Mouse (Mus musculus) heart, embryonic 14.5 days (tissue): ENCODE measurements around the gene Ambra1. TPM values are rescaled to one million over a fixed set of nuclear protein-coding genes. Genes with fewer than 3 reads are reported as not detected.

Source experiments
- ATAC-seq: fragments of 200-750 bp; cut with Nextera tagmentation; 2 replicates; pipeline ENCODE4 v1.8.0; 2017; ENCODE audit warnings: low read depth, moderate TSS enrichment; ENCODE audit not compliant: insufficient number of reproducible peaks, insufficient read depth, low FRiP score
- H3K27ac ChIP-seq, 2 experiments: fragments of 200-500 bp in 1 of 2; fragments of 300-500 bp in 1 of 2; sonication (generic) in 1 of 2; replicated peaks in 1 of 2; 2 replicates each; pipeline ENCODE4 v1.5.1; 2012 to 2014; ENCODE audit warnings: low read depth in 2 of 2, low read length in 2 of 2, control low read depth in 1 of 2, mild to moderate bottlenecking in 1 of 2, mixed read lengths in 1 of 2; ENCODE audit not compliant: control insufficient read depth in 1 of 2, insufficient read depth in 1 of 2
- H3K27me3 ChIP-seq: fragments of 300-500 bp; sonication (generic); 2 replicates; pipeline ENCODE4 v1.6.1; 2014; ENCODE audit warnings: mild to moderate bottlenecking, low read length, control low read depth; ENCODE audit not compliant: control insufficient read depth, insufficient read depth
- H3K36me3 ChIP-seq: fragments of 300-500 bp; sonication (generic); 2 replicates; pipeline ENCODE4 v1.6.1; 2014; ENCODE audit warnings: mild to moderate bottlenecking, control low read depth, low read length, mixed read lengths; ENCODE audit not compliant: control insufficient read depth, insufficient read depth
- H3K4me1 ChIP-seq, 2 experiments: fragments of 200-500 bp in 1 of 2; fragments of 300-500 bp in 1 of 2; sonication (generic) in 1 of 2; 2 replicates each; pipeline ENCODE4 v1.6.1; 2012 to 2014; ENCODE audit warnings: low read length in 2 of 2, control low read depth in 1 of 2, mixed read lengths in 1 of 2; ENCODE audit not compliant: control insufficient read depth in 2 of 2, insufficient read depth in 2 of 2
- H3K4me2 ChIP-seq: fragments of 300-500 bp; sonication (generic); 2 replicates; pipeline ENCODE4 v1.6.1; 2014; ENCODE audit warnings: mild to moderate bottlenecking, low read length
- H3K4me3 ChIP-seq, 2 experiments: fragments of 200-500 bp in 1 of 2; fragments of 300-500 bp in 1 of 2; sonication (generic) in 1 of 2; 2 replicates each; pipeline ENCODE4 v1.5.1; 2012 to 2014; ENCODE audit warnings: low read length in 2 of 2, mild to moderate bottlenecking in 2 of 2, control low read depth in 1 of 2, low read depth in 1 of 2, moderate library complexity in 1 of 2; ENCODE audit not compliant: control insufficient read depth in 1 of 2, insufficient read depth in 1 of 2
- H3K9ac ChIP-seq: fragments of 300-500 bp; sonication (generic); 2 replicates; pipeline ENCODE4 v1.6.1; 2014; ENCODE audit warnings: mild to moderate bottlenecking, low read length
- H3K9me3 ChIP-seq: fragments of 300-500 bp; sonication (generic); 2 replicates; pipeline ENCODE4 v1.6.1; 2016; ENCODE audit warnings: low read length, control low read depth; ENCODE audit not compliant: control insufficient read depth
- WGBS: fragments of 180-500 bp; shearing (Covaris S2); extraction: QIAGEN DNeasy Blood & Tissue Kit; methylation state at CpG from one replicate; pipeline ENCODE4 v1.1.7; 2014; 5-methylcytosine and 5-hydroxymethylcytosine counted together
- polyA plus RNA-seq: library from polyadenylated mRNA; unstranded; fragments of >200 nt; fragmentation: Nextera tagmentation; extraction: Ambion mirVana; gene quantifications from 2 replicates; pipeline ENCODE4 v1.2.1, GENCODE M21; 2014

The Ambra1 gene
- polyA plus RNA-seq, 1 experiment from 2014 or later = 10.5 TPM

DNA sequence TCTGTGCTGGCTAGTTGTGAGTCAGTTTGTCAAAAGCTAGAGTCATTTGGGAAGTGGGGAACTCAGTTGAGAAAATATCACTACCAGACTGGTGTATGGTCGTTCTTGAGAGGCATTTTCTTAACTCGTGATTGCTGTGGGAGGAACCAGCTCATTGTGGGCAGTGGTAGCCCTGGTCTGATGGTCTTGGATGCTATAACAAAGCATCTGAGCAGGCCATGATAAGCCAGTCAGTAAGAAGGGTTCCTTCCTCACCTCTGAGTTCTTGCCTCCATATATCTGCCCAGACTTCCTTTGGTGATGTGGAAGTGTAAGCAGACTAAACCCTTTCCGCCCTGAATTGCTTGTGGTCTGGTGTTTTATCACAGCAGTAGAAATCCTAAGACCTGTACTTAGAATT is 105.7 kb downstream of the Ambra1 start:
- no peak for ATAC-seq
- no peak overlapping the region for H3K4me3 ChIP-seq
- no peaks in the 10 kb centered on the region for H3K9me3 ChIP-seq
- H3K27me3 ChIP-seq = no peaks in the 10 kb centered on the region
- H3K4me2 ChIP-seq = no peak overlapping the region
- no peaks in the 10 kb centered on the region for H3K36me3 ChIP-seq
- WGBS = 74% methylated on average over 3 of the region's 3 CpGs
- no peak overlapping the region for H3K27ac ChIP-seq
- H3K4me1 ChIP-seq = 0 out of 4 replicates have a peak, but pooled peaks cover 0 to 3% of the 10 kb centered on the region in 2 experiments
- no peak overlapping the region for H3K9ac ChIP-seq

GRCm38 (mm10) chr2:91844085-91844484 is 114.2 kb downstream of the Ambra1 start:
- ATAC-seq = no peak
- no peak overlapping the region for H3K4me3 ChIP-seq

GRCm38 (mm10) chr2:91852446-91853191 is 122.7 kb downstream of the Ambra1 start:
- Histone ChIP-seq H3K4me2 (no peak overlapping the region), H3K27ac (no peak overlapping the region), H3K9me3 (no peaks in the 10 kb centered on the region), H3K4me1 (peaks cover 0 to 2% of the 10 kb centered on the region in 2 experiments; a peak in 1 of 4 replicates), H3K4me3 (no peak overlapping the region), H3K9ac (no peak overlapping the region), H3K36me3 (no peaks in the 10 kb centered on the region), H3K27me3 (no peaks in the 10 kb centered on the region)
- no peak for ATAC-seq
- 66% methylated on average over 2 of the region's 2 CpGs for WGBS

More at GRCm38 (mm10) chr2:91844085-91844484, 114.2 kb downstream of the Ambra1 start:
- WGBS = 86% methylated on average over 1 of the region's 1 CpGs
- Histone ChIP-seq H3K4me1 (no peaks in the 10 kb centered on the region), H3K9me3 (no peaks in the 10 kb centered on the region), H3K27me3 (no peaks in the 10 kb centered on the region), H3K27ac (no peak overlapping the region), H3K9ac (no peak overlapping the region), H3K4me2 (no peak overlapping the region), H3K36me3 (no peaks in the 10 kb centered on the region)

GRCm38 (mm10) chr2:91854575-91854974 is 124.6 kb downstream of the Ambra1 start:
- ATAC-seq = no peak
- WGBS = 89% methylated on average over 6 of the region's 6 CpGs
- Histone ChIP-seq H3K4me1 (peaks cover 0 to 2% of the 10 kb centered on the region in 2 experiments; a peak in 1 of 4 replicates), H3K27me3 (no peaks in the 10 kb centered on the region), H3K4me3 (no peak overlapping the region), H3K36me3 (no peaks in the 10 kb centered on the region), H3K27ac (no peak overlapping the region), H3K4me2 (no peak overlapping the region), H3K9ac (no peak overlapping the region), H3K9me3 (no peaks in the 10 kb centered on the region)

- H3K27me3 ChIP-seq = no peaks in the 10 kb centered on the region
- H3K36me3 ChIP-seq = no peaks in the 10 kb centered on the region
- H3K9me3 ChIP-seq = no peaks in the 10 kb centered on the region
- no peak overlapping the region for H3K9ac ChIP-seq
- peaks cover 0 to 2% of the 10 kb centered on the region in 2 experiments; a peak in 1 of 4 replicates for H3K4me1 ChIP-seq
- 85% methylated on average over 3 of the region's 3 CpGs for WGBS
- no peak for ATAC-seq
- H3K4me3 ChIP-seq = no peak overlapping the region
- H3K27ac ChIP-seq = no peak overlapping the region
- no peak overlapping the region for H3K4me2 ChIP-seq
These were observed 127.0 kb downstream of the Ambra1 start for GRCm38 (mm10) chr2:91856958-91857357.

- no peak overlapping the region for H3K4me2 ChIP-seq
- no peak overlapping the region for H3K9ac ChIP-seq
- WGBS = 70% methylated on average over 4 of the region's 4 CpGs
- no peak overlapping the region for H3K4me3 ChIP-seq
- no peaks in the 10 kb centered on the region for H3K36me3 ChIP-seq
- no peaks in the 10 kb centered on the region for H3K9me3 ChIP-seq
- no peaks in the 10 kb centered on the region for H3K27me3 ChIP-seq
- no peak overlapping the region for H3K27ac ChIP-seq
- H3K4me1 ChIP-seq = peaks cover 0 to 2% of the 10 kb centered on the region in 2 experiments; a peak in 1 of 4 replicates
- ATAC-seq = no peak
These were observed 129.5 kb downstream of the Ambra1 start for GRCm38 (mm10) chr2:91859423-91859822.

- Histone ChIP-seq H3K27ac (no peak overlapping the region), H3K4me1 (no peaks in the 10 kb centered on the region), H3K4me2 (no peak overlapping the region), H3K9ac (no peak overlapping the region), H3K9me3 (no peaks in the 10 kb centered on the region), H3K36me3 (peaks cover under 1% of the 10 kb centered on the region; the same call in 1 of the 2 replicates), H3K4me3 (no peak overlapping the region), H3K27me3 (no peaks in the 10 kb centered on the region)
- ATAC-seq = no peak
- WGBS = 59% methylated on average over 8 of the region's 8 CpGs
These were observed 140.8 kb downstream of the Ambra1 start for GRCm38 (mm10) chr2:91870754-91871153.
